Mouse (Mus musculus) thymus, postnatal 14 days (tissue): Measurements from ENCODE around the gene Ssx9.
"Not testable (repeated sequence)": the region's sequence is repeated elsewhere in the genome, so short reads cannot be mapped to it uniquely, and the experiment has no call there.

Source experiments
- DNase-seq: peaks from one replicate; pipeline ENCODE4 v3.0.0; 2021

The Ssx9 gene

GRCm38 (mm10) chrX:8748132-8748531 lies at the start of gene Ssx9:
Ssx9 (plus strand) TSS chrX:8748432.
- DNase-seq = not testable (repeated sequence)

- DNase-seq = peak; percentile 3
These were observed 15.3 kb upstream of the Ssx9 start for GRCm38 (mm10) chrX:8732907-8733306.

- not testable (repeated sequence) for DNase-seq
These were observed 55.2 kb downstream of the Ssx9 start, which contains the start of gene Ssxb5 for GRCm38 (mm10) chrX:8803391-8803790. Ssxb5 (plus strand) TSS chrX:8803691.
